Mouse (Mus musculus) forebrain, embryonic 16.5 days (tissue): ENCODE results near the gene Hist1h3f. TPM values are rescaled to one million over a fixed set of nuclear protein-coding genes. Genes with fewer than 3 reads are reported as not detected.
A peak's percentile ranks its signal among the peaks of the same experiment; 100 is the strongest.

Experiments
- ATAC-seq: fragments of 200-750 bp; cut with Nextera tagmentation; 2 replicates; pipeline ENCODE4 v1.8.0; 2017; ENCODE audit warnings: mild to moderate bottlenecking, moderate library complexity
- H3K27ac ChIP-seq: fragments of 300-500 bp; sonication (generic); 2 replicates; pipeline ENCODE4 v1.5.1; 2014; ENCODE audit warnings: low read length, control low read depth
- H3K27me3 ChIP-seq: fragments of 300-500 bp; sonication (generic); replicated peaks from 2 replicates; pipeline ENCODE4 v1.6.1; 2014; ENCODE audit warnings: low read length; ENCODE audit not compliant: control insufficient read depth, insufficient read depth
- H3K36me3 ChIP-seq: fragments of 300-500 bp; sonication (generic); 2 replicates; pipeline ENCODE4 v1.6.1; 2014; ENCODE audit not compliant: control insufficient read depth, insufficient read depth
- H3K4me1 ChIP-seq: fragments of 300-500 bp; sonication (generic); replicated peaks from 2 replicates; pipeline ENCODE4 v1.6.1; 2014; ENCODE audit warnings: low read length; ENCODE audit not compliant: control insufficient read depth, insufficient read depth
- H3K4me2 ChIP-seq: fragments of 300-500 bp; sonication (generic); 2 replicates; pipeline ENCODE4 v1.6.1; 2014; ENCODE audit warnings: mild to moderate bottlenecking, low read length, control low read depth
- H3K4me3 ChIP-seq: fragments of 300-500 bp; sonication (generic); replicated peaks from 2 replicates; pipeline ENCODE4 v1.5.1; 2014; ENCODE audit warnings: mild to moderate bottlenecking, low read length, control low read depth
- H3K9ac ChIP-seq: fragments of 300-500 bp; sonication (generic); replicated peaks from 2 replicates; pipeline ENCODE4 v1.6.1; 2014; ENCODE audit warnings: low read depth, low read length, control low read depth
- H3K9me3 ChIP-seq: fragments of 300-500 bp; sonication (generic); 2 replicates; pipeline ENCODE4 v1.6.1; 2016; ENCODE audit warnings: low read length; ENCODE audit not compliant: control insufficient read depth
- WGBS: fragments of 180-500 bp; shearing (Covaris S2); extraction: QIAGEN DNeasy Blood & Tissue Kit; methylation state at CpG from one replicate; pipeline ENCODE4 v1.1.7; 2014; 5-methylcytosine and 5-hydroxymethylcytosine counted together
- polyA plus RNA-seq: library from polyadenylated mRNA; unstranded; fragments of >200 nt; fragmentation: Nextera tagmentation; extraction: Ambion mirVana; gene quantifications from 2 replicates; pipeline ENCODE4 v1.2.1, GENCODE M21; 2015

Gene Hist1h3f
- polyA plus RNA-seq: 0.30 and 0.61 TPM in 2 replicates

GRCm38 (mm10) chr13:23543965-23544786 lies at the start of gene Hist1h3f:
Gene Hist1h3f, plus strand, starts transcription at chr13:23544052.
- WGBS: under 1% methylated on average over 23 of the region's 45 CpGs

GRCm38 (mm10) chr13:23495526-23495925 lies 48.3 kb upstream of the Hist1h3f start:
- H3K36me3 ChIP-seq: no peaks in the 10 kb centered on the region
- 71% methylated on average over 6 of the region's 6 CpGs for WGBS
- no peak overlapping the region for H3K4me3 ChIP-seq
- H3K27me3 ChIP-seq: 0 out of 2 replicates have a peak, but pooled peaks cover 2% of the 10 kb centered on the region
- H3K4me2 ChIP-seq: no peak overlapping the region
- ATAC-seq: no peak
- H3K27ac ChIP-seq: no peak overlapping the region
- peaks cover 7% of the 10 kb centered on the region for H3K4me1 ChIP-seq
- no peaks in the 10 kb centered on the region for H3K9me3 ChIP-seq
- H3K9ac ChIP-seq: no peak overlapping the region

More at GRCm38 (mm10) chr13:23543965-23544786, at the start of gene Hist1h3f:
- Histone ChIP-seq H3K4me2 (peak within 1 kb of the TSS; percentile 73), H3K9ac (peak within 1 kb of the TSS; percentile 61), H3K27ac (peak within 1 kb of the TSS; percentile 94), H3K4me3 (peak within 1 kb of the TSS; percentile 54), H3K4me1 (peaks cover 2% of the 10 kb centered on the region; the same call in 1 of the 2 replicates), H3K36me3 (no peaks in the 10 kb centered on the region), H3K9me3 (no peaks in the 10 kb centered on the region), H3K27me3 (no peaks in the 10 kb centered on the region)
- ATAC-seq: peak; percentile 93

- H3K36me3 ChIP-seq: no peaks in the 10 kb centered on the region
- H3K9me3 ChIP-seq: no peaks in the 10 kb centered on the region
- ATAC-seq: no peak
- H3K4me1 ChIP-seq: peaks cover 3% of the 10 kb centered on the region; the same call in 1 of the 2 replicates
- peak overlapping the region; percentile 28 for H3K4me3 ChIP-seq
- H3K27me3 ChIP-seq: 0 out of 2 replicates have a peak, but pooled peaks cover 2% of the 10 kb centered on the region
- 6% methylated on average over 19 of the region's 19 CpGs for WGBS
- H3K9ac ChIP-seq: no peak overlapping the region
- no peak overlapping the region for H3K27ac ChIP-seq
- H3K4me2 ChIP-seq: peak overlapping the region; percentile 44; the same call in 1 of the 2 replicates
Measured at GRCm38 (mm10) chr13:23497656-23498321, 46.1 kb upstream of the Hist1h3f start.

- Histone ChIP-seq H3K4me2 (peak overlapping the region; percentile 44), H3K4me1 (peaks cover 3% of the 10 kb centered on the region; the same call in 1 of the 2 replicates), H3K4me3 (peak overlapping the region; percentile 28), H3K36me3 (no peaks in the 10 kb centered on the region), H3K27me3 (0 out of 2 replicates have a peak, but pooled peaks cover 2% of the 10 kb centered on the region), H3K9me3 (no peaks in the 10 kb centered on the region), H3K9ac (no peak overlapping the region), H3K27ac (no peak overlapping the region)
- no peak for ATAC-seq
- WGBS: 4% methylated on average over 10 of the region's 10 CpGs
Measured at GRCm38 (mm10) chr13:23498653-23499052, 45.2 kb upstream of the Hist1h3f start.

- Histone ChIP-seq H3K4me1 (peaks cover 3% of the 10 kb centered on the region; the same call in 1 of the 2 replicates), H3K4me2 (no peak overlapping the region), H3K36me3 (no peaks in the 10 kb centered on the region), H3K4me3 (no peak overlapping the region), H3K27ac (no peak overlapping the region), H3K9me3 (no peaks in the 10 kb centered on the region), H3K9ac (no peak overlapping the region), H3K27me3 (0 out of 2 replicates have a peak, but pooled peaks cover 2% of the 10 kb centered on the region)
- ATAC-seq: no peak
- WGBS: 9% methylated on average over 7 of the region's 7 CpGs
Measured at GRCm38 (mm10) chr13:23499943-23500342, 43.9 kb upstream of the Hist1h3f start.

GRCm38 (mm10) chr13:23500424-23501200 lies 43.2 kb upstream of the Hist1h3f start:
- H3K4me1 ChIP-seq: peaks cover 3% of the 10 kb centered on the region; the same call in 1 of the 2 replicates
- no peak overlapping the region for H3K4me3 ChIP-seq
- WGBS: 2% methylated on average over 17 of the region's 17 CpGs
- H3K9me3 ChIP-seq: no peaks in the 10 kb centered on the region
- no peak overlapping the region for H3K27ac ChIP-seq
- ATAC-seq: 0 out of 2 replicates have a peak, but pooled peaks have one; percentile 54
- 0 out of 2 replicates have a peak, but pooled peaks cover 2% of the 10 kb centered on the region for H3K27me3 ChIP-seq
- H3K36me3 ChIP-seq: no peaks in the 10 kb centered on the region
- no peak overlapping the region for H3K4me2 ChIP-seq
- H3K9ac ChIP-seq: no peak overlapping the region

- no peak overlapping the region for H3K4me3 ChIP-seq
- 21% methylated on average over 5 of the region's 5 CpGs for WGBS
- H3K4me2 ChIP-seq: no peak overlapping the region
- H3K36me3 ChIP-seq: no peaks in the 10 kb centered on the region
- no peak overlapping the region for H3K27ac ChIP-seq
- H3K4me1 ChIP-seq: peaks cover 7% of the 10 kb centered on the region
- no peak overlapping the region for H3K9ac ChIP-seq
- ATAC-seq: no peak
- H3K9me3 ChIP-seq: no peaks in the 10 kb centered on the region
- 0 out of 2 replicates have a peak, but pooled peaks cover 2% of the 10 kb centered on the region for H3K27me3 ChIP-seq
Measured at GRCm38 (mm10) chr13:23501511-23501910, 42.3 kb upstream of the Hist1h3f start.

- peaks cover 7% of the 10 kb centered on the region for H3K4me1 ChIP-seq
- 0 out of 2 replicates have a peak, but pooled peaks cover 2% of the 10 kb centered on the region for H3K27me3 ChIP-seq
- H3K9ac ChIP-seq: no peak overlapping the region
- WGBS: 34% methylated on average over 9 of the region's 9 CpGs
- no peaks in the 10 kb centered on the region for H3K9me3 ChIP-seq
- no peak overlapping the region for H3K4me2 ChIP-seq
- no peak overlapping the region for H3K27ac ChIP-seq
- no peak for ATAC-seq
- no peak overlapping the region for H3K4me3 ChIP-seq
- H3K36me3 ChIP-seq: no peaks in the 10 kb centered on the region
Measured at GRCm38 (mm10) chr13:23502031-23502567, 41.8 kb upstream of the Hist1h3f start.
